8 mouse cellular contexts compared by ENCODE assay signal in genomic region chr6:95484183-95484818, GRCm38 (mm10).
DNase-seq lines count a peak whose midpoint lies in the region; ATAC-seq and TF ChIP-seq lines count a peak whose summit lies in the region.

No protein-coding gene starts in this region.

- no peaks in the 10 kb centered on the region for H3K36me3 ChIP-seq in forebrain, embryonic 12.5 days (replicated peaks)
- H3K36me3 ChIP-seq in hindbrain, embryonic 15.5 days = no peaks in the 10 kb centered on the region
- no peaks in the 10 kb centered on the region for H3K36me3 ChIP-seq in midbrain, embryonic 12.5 days
- 0 out of 2 replicates have a peak, but pooled peaks cover 2% of the 10 kb centered on the region for H3K36me3 ChIP-seq in stomach, postnatal 0 days (ENCODE audit: control insufficient read depth, insufficient read depth, low read length)

- TF ChIP-seq EP300 in stomach, postnatal 0 days (optimal IDR thresholded peaks at IDR 0.05) = no peak

- peaks cover 4% of the 10 kb centered on the region; the same call in 1 of the 2 replicates for H3K4me1 ChIP-seq in forebrain, embryonic 12.5 days
- peaks cover 15% of the 10 kb centered on the region for H3K4me1 ChIP-seq in hindbrain, embryonic 15.5 days (replicated peaks)
- H3K4me1 ChIP-seq in midbrain, embryonic 12.5 days = no peaks in the 10 kb centered on the region
- H3K4me1 ChIP-seq in stomach, postnatal 0 days (replicated peaks; ENCODE audit: control insufficient read depth, insufficient read depth) = no peaks in the 10 kb centered on the region

- peak; percentile 38 for DNase-seq in CD4-positive, CD25-positive, alpha-beta regulatory T cell, adult 2 months (ENCODE audit: low read depth, low spot score)
- peak; percentile 18 for DNase-seq in adrenal gland, adult 8-10 months
- peak; percentile 65 to 73 for DNase-seq in layer of hippocampus, postnatal 10 days (ENCODE audit: low spot score in 2 of 2)
- peak; percentile 33 for DNase-seq in stomach, postnatal 0 days (ENCODE audit: low spot score)

- no peak overlapping the region for H3K4me3 ChIP-seq in forebrain, embryonic 12.5 days (replicated peaks)
- no peak overlapping the region for H3K4me3 ChIP-seq in hindbrain, embryonic 15.5 days
- no peak overlapping the region for H3K4me3 ChIP-seq in midbrain, embryonic 12.5 days
- no peak overlapping the region for H3K4me3 ChIP-seq in stomach, postnatal 0 days (ENCODE audit: low read depth, low read length)

- no peaks in the 10 kb centered on the region for H3K9me3 ChIP-seq in forebrain, embryonic 12.5 days
- no peaks in the 10 kb centered on the region for H3K9me3 ChIP-seq in hindbrain, embryonic 15.5 days
- H3K9me3 ChIP-seq in midbrain, embryonic 12.5 days = no peaks in the 10 kb centered on the region
- H3K9me3 ChIP-seq in stomach, postnatal 0 days (ENCODE audit: control insufficient read depth, low read length) = no peaks in the 10 kb centered on the region

- H3K4me2 ChIP-seq in forebrain, embryonic 12.5 days = no peak overlapping the region
- no peak overlapping the region for H3K4me2 ChIP-seq in hindbrain, embryonic 15.5 days
- no peak overlapping the region for H3K4me2 ChIP-seq in midbrain, embryonic 12.5 days (replicated peaks)
- H3K4me2 ChIP-seq in stomach, postnatal 0 days (replicated peaks; ENCODE audit: low read depth) = no peak overlapping the region

- no peaks in the 10 kb centered on the region for H3K27me3 ChIP-seq in forebrain, embryonic 12.5 days
- no peaks in the 10 kb centered on the region for H3K27me3 ChIP-seq in hindbrain, embryonic 15.5 days
- no peaks in the 10 kb centered on the region for H3K27me3 ChIP-seq in midbrain, embryonic 12.5 days
- H3K27me3 ChIP-seq in stomach, postnatal 0 days (ENCODE audit: control insufficient read depth, insufficient read depth, low read length) = no peaks in the 10 kb centered on the region

- peak; percentile 81 for TF ChIP-seq CTCF in stomach, postnatal 0 days (IDR thresholded peaks at IDR 0.05; ENCODE audit: low read depth)

- no peak overlapping the region for H3K27ac ChIP-seq in forebrain, embryonic 12.5 days
- H3K27ac ChIP-seq in hindbrain, embryonic 15.5 days (replicated peaks) = no peak overlapping the region
- H3K27ac ChIP-seq in midbrain, embryonic 12.5 days (replicated peaks) = no peak overlapping the region
- H3K27ac ChIP-seq in stomach, postnatal 0 days (replicated peaks) = no peak overlapping the region

- H3K9ac ChIP-seq in forebrain, embryonic 12.5 days = no peak overlapping the region
- H3K9ac ChIP-seq in hindbrain, embryonic 15.5 days = no peak overlapping the region
- no peak overlapping the region for H3K9ac ChIP-seq in midbrain, embryonic 12.5 days (replicated peaks)
- H3K9ac ChIP-seq in stomach, postnatal 0 days (ENCODE audit: low read length) = no peak overlapping the region

- WGBS in forebrain, embryonic 12.5 days = 57% methylated on average over 7 of the region's 7 CpGs
- WGBS in hindbrain, embryonic 15.5 days = 52% methylated on average over 7 of the region's 7 CpGs
- 64% methylated on average over 7 of the region's 7 CpGs for WGBS in midbrain, embryonic 12.5 days
- 65% methylated on average over 7 of the region's 7 CpGs for WGBS in stomach, postnatal 0 days

- ATAC-seq in CD4-positive, CD25-positive, alpha-beta regulatory T cell, adult 4 months = no peak
- ATAC-seq in forebrain, embryonic 12.5 days (ENCODE audit: low FRiP score) = peak; percentile 78
- peak; percentile 84 for ATAC-seq in hindbrain, embryonic 15.5 days (ENCODE audit: low FRiP score, low read depth)
- ATAC-seq in midbrain, embryonic 12.5 days (ENCODE audit: low FRiP score, low read depth) = peak; percentile 58; the same call in 1 of the 2 replicates
- ATAC-seq in stomach, postnatal 0 days (ENCODE audit: low FRiP score, low TSS enrichment) = 0 out of 2 replicates have a peak, but pooled peaks have one; percentile 38

Comparison
In these comparisons a context has a peak if more than half of its experiments do, and no peak if none do; other contexts are left out.
1. DNase-seq: peak in every context shown above with its lines; median percentile 69 in layer of hippocampus, postnatal 10 days; 38 in CD4-positive, CD25-positive, alpha-beta regulatory T cell, adult 2 months; 33 in stomach, postnatal 0 days; 18 in adrenal gland, adult 8-10 months.